Mouse (Mus musculus) stomach, postnatal 0 days (tissue): ENCODE results near the gene Taf1a.

Experiments
- CTCF ChIP-seq: IDR thresholded peaks from 2 replicates; pipeline ENCODE4 v1.5.1; 2016; ENCODE audit warnings: antibody characterized with exemption, low read depth, mild to moderate bottlenecking, moderate library complexity
- EP300 ChIP-seq: optimal IDR thresholded peaks from 2 replicates; pipeline ENCODE3; 2016; ENCODE audit warnings: antibody characterized with exemption

DNA sequence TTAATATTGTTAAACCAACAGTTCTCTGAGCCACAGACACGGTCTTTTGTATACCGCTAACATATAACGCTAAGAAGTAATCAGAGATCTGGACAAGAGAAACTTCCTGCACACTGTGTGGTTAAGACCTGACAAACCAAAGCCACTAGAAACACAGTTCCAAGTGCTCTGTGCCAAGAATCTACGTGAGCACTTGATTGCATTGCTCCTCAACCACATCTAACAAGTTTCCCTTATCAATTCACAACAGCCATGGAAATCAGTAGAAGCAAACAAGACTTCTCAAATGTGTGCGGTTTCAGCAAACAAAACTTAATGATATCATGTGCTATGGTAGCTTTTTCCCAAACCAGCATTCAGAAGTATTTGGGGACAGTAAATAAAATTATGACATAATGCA lies 26.5 kb upstream of the Taf1a start:
- TF ChIP-seq EP300 (no peak), CTCF (no peak)
